Mouse (Mus musculus) C2C12 (cell line): ENCODE results near the gene Rasal1. TPM values are rescaled to one million over a fixed set of nuclear protein-coding genes. Genes with fewer than 3 reads are reported as not detected.

ENCODE experiments used
- H3K27me3 ChIP-seq: one replicate; pipeline ENCODE4 v1.6.1; 2011; ENCODE audit not compliant: control insufficient read depth, insufficient read depth, insufficient read length
- H3K36me3 ChIP-seq: one replicate; pipeline ENCODE4 v1.6.1; 2011; ENCODE audit not compliant: control insufficient read depth, insufficient read depth
- H3K4me3 ChIP-seq: one replicate; pipeline ENCODE4 v1.5.1; 2011; ENCODE audit warnings: mild to moderate bottlenecking, control low read depth; ENCODE audit not compliant: poor library complexity, insufficient read depth, severe bottlenecking
- H3K79me2 ChIP-seq: one replicate; pipeline ENCODE4 v1.6.1; 2011; ENCODE audit not compliant: control insufficient read depth, insufficient read depth
- H3K79me3 ChIP-seq: one replicate; pipeline ENCODE4 v1.6.1; 2011; ENCODE audit warnings: low read depth, control low read depth
- H3ac ChIP-seq: one replicate; pipeline ENCODE3; 2011; ENCODE audit warnings: low read depth; ENCODE audit not compliant: control insufficient read depth, insufficient read length
- CEBPB ChIP-seq: IDR thresholded peaks from one replicate; pipeline ENCODE4 v1.6.1; 2011; ENCODE audit warnings: low read depth, mild to moderate bottlenecking, control low read depth, moderate library complexity
- CTCF ChIP-seq: IDR thresholded peaks from one replicate; pipeline ENCODE4 v1.5.1; 2011; ENCODE audit not compliant: control insufficient read depth, insufficient read depth, insufficient read length
- FOSL1 ChIP-seq: IDR thresholded peaks from one replicate; pipeline ENCODE4 v1.8.0; 2011; ENCODE audit warnings: mild to moderate bottlenecking, low read length; ENCODE audit not compliant: poor library complexity, insufficient read depth, severe bottlenecking
- MAX ChIP-seq: IDR thresholded peaks from one replicate; pipeline ENCODE4 v1.6.1; 2011; ENCODE audit warnings: mild to moderate bottlenecking, control low read depth
- MYOD1 ChIP-seq: IDR thresholded peaks from one replicate; pipeline ENCODE4 v1.6.1; 2011; ENCODE audit warnings: low read depth; ENCODE audit not compliant: control insufficient read depth, insufficient read length
- MYOG ChIP-seq: IDR thresholded peaks from one replicate; pipeline ENCODE4 v1.6.1; 2011; ENCODE audit not compliant: control insufficient read depth, insufficient read length; ENCODE audit errors: extremely low read depth
- USF1 ChIP-seq: IDR thresholded peaks from one replicate; pipeline ENCODE4 v1.6.1; 2011; ENCODE audit warnings: low read depth, mild to moderate bottlenecking, control low read depth, moderate library complexity
- polyA plus RNA-seq: library from polyadenylated mRNA; unstranded; fragments of >200 nt; fragmentation: generic; extraction: Trizol; gene quantifications from one replicate; pipeline ENCODE4 v1.2.1, GENCODE M21; 2012; ENCODE audit warnings: missing spikeins

Gene Rasal1
- polyA plus RNA-seq, 1 experiment = not detected

DNA sequence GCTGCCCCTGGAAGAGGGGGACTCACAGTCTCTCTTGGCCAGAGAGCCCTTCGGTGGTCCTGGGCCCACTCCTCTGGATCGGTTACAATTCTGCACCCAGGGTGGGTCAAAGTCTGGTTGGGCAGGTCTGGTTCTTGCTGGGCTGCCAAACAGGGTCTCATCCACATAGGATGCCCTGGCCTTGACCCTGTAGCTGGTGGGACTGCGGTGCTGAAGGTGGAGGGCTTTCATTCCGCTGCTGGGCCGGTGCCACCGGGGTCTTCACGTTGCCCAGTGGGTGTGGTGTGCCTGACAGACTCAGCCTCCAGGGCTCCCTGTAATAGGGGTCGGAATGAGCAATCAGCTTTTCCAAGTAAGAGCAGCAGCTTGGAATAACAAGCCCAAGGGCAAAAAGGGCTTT lies 37.2 kb upstream of the Rasal1 start:
- Histone ChIP-seq H3K27me3 (no peaks in the 10 kb centered on the region), H3K79me2 (peaks cover 48% of the 10 kb centered on the region), H3ac (peak overlapping the region; percentile 64), H3K4me3 (peak overlapping the region; percentile 51), H3K79me3 (peaks cover 32% of the 10 kb centered on the region), H3K36me3 (no peaks in the 10 kb centered on the region)
- TF ChIP-seq FOSL1 (no peak), CEBPB (no peak), USF1 (no peak), MYOG (no peak), MYOD1 (no peak), MAX (no peak), CTCF (no peak)

DNA sequence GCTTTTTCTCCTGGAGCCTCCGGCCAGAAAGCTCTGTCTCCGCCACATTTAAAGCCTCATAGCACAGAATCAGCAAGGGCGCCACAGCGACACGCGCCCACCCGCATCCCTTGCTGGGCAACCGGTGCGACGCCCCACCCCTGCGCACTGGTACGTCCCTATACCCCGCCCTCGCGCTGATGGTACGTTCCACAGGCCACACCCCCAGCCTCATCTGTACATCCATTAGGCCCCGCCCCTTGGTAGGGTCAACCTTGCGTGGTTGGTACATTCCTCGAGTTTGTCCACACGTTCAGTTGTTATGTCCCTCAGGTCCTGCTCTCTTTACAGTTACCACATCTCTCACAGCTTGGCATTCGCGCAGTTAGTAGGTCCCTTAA lies 36.2 kb upstream of the Rasal1 start, which contains the start of the genes Rita1 and Ddx54:
TSS of gene Rita1 (minus strand) at position 148 of the 380 bp plus-strand sequence.
TSS of gene Ddx54 (plus strand) at position 298 of the 380 bp plus-strand sequence.
- Histone ChIP-seq H3K79me3 (peaks cover 33% of the 10 kb centered on the region), H3ac (peak within 1 kb of the TSS; percentile 99), H3K27me3 (no peaks in the 10 kb centered on the region), H3K79me2 (peaks cover 58% of the 10 kb centered on the region), H3K4me3 (peak within 1 kb of the TSS; percentile 65), H3K36me3 (no peaks in the 10 kb centered on the region)
- no peak for TF ChIP-seq USF1
- no peak for TF ChIP-seq CEBPB
- no peak for TF ChIP-seq MYOD1

DNA sequence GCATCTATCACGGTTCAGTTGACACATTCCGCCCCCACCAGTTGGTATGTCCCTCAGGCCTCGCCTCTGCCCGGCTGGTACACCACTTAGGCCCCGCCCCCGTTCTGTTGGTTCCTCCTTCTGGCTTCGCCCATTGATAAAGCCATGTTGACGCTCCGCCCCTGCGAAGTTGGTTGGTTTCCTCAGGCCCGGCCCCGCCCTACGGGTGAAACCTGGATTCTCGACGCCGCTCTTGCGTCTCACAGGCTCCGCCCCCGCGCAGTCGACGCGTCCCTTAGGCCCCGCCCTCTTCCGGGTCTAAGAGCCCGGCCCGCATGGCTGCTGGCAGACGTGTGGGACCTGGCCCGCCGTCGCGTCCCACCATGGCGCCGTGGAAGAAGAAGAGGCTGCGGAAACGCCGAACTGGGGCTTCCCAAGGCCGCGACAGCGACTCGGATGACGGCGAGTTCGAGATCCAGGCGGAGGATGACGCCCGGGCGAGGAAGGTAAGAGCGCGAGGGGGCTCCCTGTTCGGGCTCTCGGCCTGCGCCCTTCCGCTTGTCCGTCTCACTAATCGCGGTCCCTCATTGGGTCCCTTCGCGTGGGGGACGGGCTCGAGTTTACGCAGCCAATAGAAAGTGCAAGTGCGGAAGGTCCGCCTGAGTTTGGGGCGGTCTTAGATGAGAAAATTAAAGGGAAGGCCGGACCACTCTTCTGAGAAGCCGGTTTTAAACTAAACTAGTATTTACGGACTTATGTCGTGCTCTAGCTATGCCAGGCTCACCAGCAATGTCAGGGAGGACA lies 35.6 kb upstream of the Rasal1 start:
- H3K79me2 ChIP-seq = peaks cover 58% of the 10 kb centered on the region
- no peaks in the 10 kb centered on the region for H3K36me3 ChIP-seq
- TF ChIP-seq MAX = peak; percentile 17
- no peak for TF ChIP-seq USF1
- H3K27me3 ChIP-seq = no peaks in the 10 kb centered on the region
- peaks cover 33% of the 10 kb centered on the region for H3K79me3 ChIP-seq
- peak overlapping the region; percentile 99 for H3ac ChIP-seq
- H3K4me3 ChIP-seq = peak overlapping the region; percentile 65

DNA sequence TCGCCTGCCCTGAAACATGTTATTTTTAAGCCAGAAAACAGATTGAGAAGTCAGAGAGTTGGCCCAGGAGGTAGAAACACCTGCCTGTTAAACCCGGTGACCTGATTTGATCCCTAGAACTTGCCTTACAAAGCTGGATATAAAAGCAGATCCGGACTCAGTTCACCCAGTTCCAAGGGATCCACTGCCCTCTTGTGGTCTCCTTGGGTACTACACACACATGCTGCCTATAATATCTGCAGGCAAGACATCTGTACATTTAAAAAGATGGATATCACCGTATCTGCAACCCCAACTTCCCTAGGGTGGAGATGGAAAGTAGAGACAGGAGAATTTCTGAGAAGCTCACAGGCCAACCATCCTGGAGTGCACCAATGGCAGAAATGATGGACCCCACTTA lies 32.7 kb upstream of the Rasal1 start:
- no peak overlapping the region for H3K4me3 ChIP-seq
- peaks cover 26% of the 10 kb centered on the region for H3K36me3 ChIP-seq
- no peak for TF ChIP-seq CTCF
- no peak for TF ChIP-seq MYOD1
- no peak for TF ChIP-seq MYOG
- no peak for TF ChIP-seq USF1
- TF ChIP-seq CEBPB = no peak
- no peak for TF ChIP-seq FOSL1
- TF ChIP-seq MAX = no peak

DNA sequence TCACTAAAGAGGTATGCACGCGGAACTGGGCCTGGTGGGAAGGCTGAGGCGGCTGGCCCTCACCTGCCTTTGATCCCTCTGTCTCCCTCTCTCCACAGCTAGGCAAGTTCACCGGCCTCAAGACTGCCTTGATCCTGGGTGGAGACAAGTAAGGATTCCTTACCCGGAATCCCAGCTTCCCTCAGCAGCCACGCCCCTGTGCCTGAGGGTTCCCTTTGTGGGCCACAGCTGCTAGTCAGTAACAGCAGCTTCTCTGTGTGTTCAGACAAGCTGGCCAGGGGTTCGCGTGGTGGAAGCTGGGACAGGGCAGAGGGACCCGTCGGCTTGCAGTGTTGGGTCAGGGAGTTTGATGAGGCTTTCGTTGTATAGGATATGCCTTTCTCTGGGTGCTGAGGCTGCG lies 29.8 kb upstream of the Rasal1 start:
- H3K79me3 ChIP-seq = peaks cover 26% of the 10 kb centered on the region
- H3K4me3 ChIP-seq = no peak overlapping the region
- peaks cover 37% of the 10 kb centered on the region for H3K79me2 ChIP-seq
- TF ChIP-seq MYOD1 (no peak), FOSL1 (no peak), USF1 (no peak), MAX (no peak)
- peaks cover 47% of the 10 kb centered on the region for H3K36me3 ChIP-seq
- H3ac ChIP-seq = no peak overlapping the region
- H3K27me3 ChIP-seq = no peaks in the 10 kb centered on the region

More for the DNA sequence above, 32.7 kb upstream of the Rasal1 start:
- H3K79me3 ChIP-seq = peaks cover 33% of the 10 kb centered on the region
- peaks cover 57% of the 10 kb centered on the region for H3K79me2 ChIP-seq
- H3K27me3 ChIP-seq = no peaks in the 10 kb centered on the region
- no peak overlapping the region for H3ac ChIP-seq

DNA sequence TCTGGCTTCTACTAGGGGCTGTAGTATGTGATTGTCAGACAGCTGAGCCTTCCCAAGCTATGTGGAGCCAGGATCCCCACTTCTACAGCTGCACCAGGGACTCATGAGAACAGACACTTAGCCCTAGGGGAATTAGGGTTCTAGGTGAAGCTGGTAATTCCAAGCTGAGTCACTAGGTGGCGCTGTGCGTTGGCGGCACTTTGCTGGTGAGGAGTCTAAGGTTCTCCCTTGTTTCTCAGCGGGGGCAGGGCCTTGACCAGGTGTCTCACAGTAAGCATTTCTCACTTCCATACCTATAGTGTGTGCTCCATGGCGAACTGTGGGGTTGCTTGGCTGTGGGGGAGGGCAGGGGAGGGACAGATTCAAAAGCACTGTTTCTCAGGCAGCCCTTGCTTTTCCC lies 29.4 kb upstream of the Rasal1 start:
- no peak overlapping the region for H3ac ChIP-seq
- no peak overlapping the region for H3K4me3 ChIP-seq
- H3K36me3 ChIP-seq = peaks cover 51% of the 10 kb centered on the region
- TF ChIP-seq MAX (no peak), MYOG (no peak), CTCF (peak; percentile 72), MYOD1 (no peak), CEBPB (no peak), FOSL1 (no peak)
- no peaks in the 10 kb centered on the region for H3K27me3 ChIP-seq
- H3K79me2 ChIP-seq = peaks cover 33% of the 10 kb centered on the region
- H3K79me3 ChIP-seq = peaks cover 23% of the 10 kb centered on the region
